Mouse (Mus musculus) layer of hippocampus, postnatal 10 days (tissue): ENCODE results near the gene Sf1. TPM values are rescaled to one million over a fixed set of nuclear protein-coding genes. Genes with fewer than 3 reads are reported as not detected.

ENCODE experiments used
- DNase-seq, 2 experiments: peaks; one replicate each; pipeline ENCODE4 v3.0.0; 2021; ENCODE audit warnings: low spot score in 2 of 2
- total RNA-seq, 2 experiments: library from RNA; stranded (reverse); gene quantifications; 2 replicates each; pipeline ENCODE4 v1.2.3; 2021

Gene Sf1
- total RNA-seq, 2 experiments from 2014 or later, result 190 to 194 TPM

DNA sequence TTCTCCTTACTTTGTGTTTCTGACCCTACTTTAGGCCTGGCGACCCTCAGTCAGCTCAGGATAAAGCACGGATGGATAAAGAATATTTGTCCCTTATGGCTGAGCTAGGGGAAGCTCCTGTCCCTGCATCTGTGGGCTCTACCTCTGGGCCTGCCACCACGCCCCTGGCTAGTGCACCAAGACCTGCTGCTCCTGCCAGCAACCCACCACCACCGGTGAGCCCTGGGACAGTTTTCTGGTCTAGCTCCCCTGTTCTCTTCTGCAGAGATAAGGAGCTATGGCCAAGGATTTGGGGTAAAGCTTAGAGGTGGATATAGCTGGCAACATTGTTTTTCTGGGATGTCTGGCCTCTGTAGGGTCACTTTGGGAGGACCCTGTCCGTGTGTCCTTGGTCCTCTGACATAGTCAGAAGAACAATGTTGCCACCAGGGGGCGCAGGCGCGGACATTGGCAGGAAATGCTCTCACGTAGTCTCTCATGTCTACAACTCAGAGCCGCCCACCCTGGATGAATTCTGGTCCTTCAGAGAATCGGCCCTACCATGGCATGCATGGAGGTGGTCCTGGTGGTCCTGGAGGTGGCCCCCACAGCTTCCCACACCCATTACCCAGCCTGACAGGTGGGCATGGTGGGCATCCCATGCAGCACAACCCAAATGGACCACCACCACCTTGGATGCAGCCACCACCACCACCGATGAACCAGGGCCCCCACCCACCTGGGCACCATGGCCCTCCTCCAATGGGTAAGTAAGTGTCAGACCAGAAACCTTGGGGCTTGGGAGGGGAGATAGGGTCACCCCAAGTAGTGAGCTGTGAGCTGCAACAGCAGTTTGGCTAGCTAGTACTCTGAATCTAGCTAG lies 10.3 kb downstream of the Sf1 start:
- DNase-seq, result peak; percentile 86 to 88

DNA sequence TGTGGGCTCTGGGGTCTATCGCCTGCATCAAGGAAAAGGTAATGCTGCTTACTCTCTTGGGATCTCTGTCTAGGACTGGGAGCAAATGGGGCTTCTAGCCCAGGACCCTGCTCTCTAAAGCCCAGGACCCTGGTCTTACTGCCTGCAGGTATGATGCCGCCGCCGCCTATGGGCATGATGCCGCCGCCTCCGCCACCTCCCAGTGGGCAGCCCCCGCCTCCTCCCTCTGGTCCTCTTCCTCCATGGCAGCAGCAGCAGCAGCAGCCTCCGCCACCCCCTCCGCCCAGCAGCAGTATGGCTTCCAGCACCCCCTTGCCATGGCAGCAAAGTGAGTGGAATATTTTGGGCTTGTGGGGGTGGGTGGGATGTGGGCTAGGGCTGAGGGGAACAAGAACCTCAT lies 11.1 kb downstream of the Sf1 start:
- DNase-seq, result no peak

DNA sequence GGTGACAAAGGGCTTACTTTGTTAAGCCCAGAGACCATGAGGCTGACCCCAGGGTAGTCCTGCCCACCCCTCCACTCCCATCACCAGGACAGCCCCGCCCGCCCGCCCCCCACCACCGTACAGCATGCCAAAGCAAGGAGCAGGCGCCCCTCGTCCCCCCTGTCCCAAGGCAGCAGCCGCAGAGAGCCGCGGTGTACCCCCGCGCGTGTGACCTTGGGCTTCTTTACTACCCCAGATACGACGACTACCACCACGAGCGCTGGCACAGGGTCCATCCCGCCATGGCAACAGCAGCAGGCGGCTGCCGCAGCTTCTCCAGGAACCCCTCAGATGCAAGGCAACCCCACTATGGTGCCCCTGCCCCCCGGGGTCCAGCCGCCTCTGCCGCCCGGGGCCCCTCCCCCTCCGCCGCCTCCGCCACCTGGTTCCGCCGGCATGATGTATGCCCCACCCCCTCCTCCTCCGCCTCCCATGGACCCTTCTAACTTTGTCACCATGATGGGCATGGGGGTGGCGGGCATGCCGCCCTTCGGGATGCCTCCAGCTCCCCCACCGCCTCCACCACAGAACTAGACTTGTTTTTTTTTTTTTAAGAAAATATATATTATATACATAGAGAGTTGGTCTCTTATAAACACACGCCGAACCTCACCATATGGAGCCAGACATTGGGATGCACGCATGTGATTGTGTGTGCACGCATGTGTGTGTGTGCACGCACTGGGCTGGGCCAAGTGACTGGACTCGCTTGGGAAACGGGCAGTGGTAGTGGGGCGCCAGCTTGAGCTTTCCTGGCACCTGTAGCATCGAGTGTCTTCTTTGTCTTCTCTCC lies 12.1 kb downstream of the Sf1 start:
- DNase-seq, result no peak

DNA sequence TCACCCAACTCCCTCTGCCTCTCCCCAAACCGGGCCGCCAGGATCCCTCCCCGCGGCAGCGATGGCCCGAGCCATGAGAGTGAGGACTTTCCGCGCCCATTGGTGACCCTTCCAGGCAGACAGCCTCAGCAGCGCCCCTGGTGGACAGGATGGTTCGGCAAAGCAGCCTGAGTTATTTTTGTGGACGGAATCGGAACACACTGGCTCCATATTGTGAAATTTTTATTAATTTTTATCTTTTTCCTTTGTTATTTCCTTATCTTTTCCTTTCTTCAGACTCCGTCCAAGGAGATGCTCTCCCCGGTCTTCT lies 12.7 kb downstream of the Sf1 start:
- peak; percentile 78 for DNase-seq

- DNase-seq, result no peak
Measured at GRCm38 (mm10) chr19:6376643-6377042, 13.2 kb downstream of the Sf1 start.

- no peak for DNase-seq
Measured at GRCm38 (mm10) chr19:6377327-6378040, 14.0 kb downstream of the Sf1 start.

GRCm38 (mm10) chr19:6380411-6381166 lies 17.1 kb downstream of the Sf1 start:
- DNase-seq, result no peak

- DNase-seq, result no peak
Measured at GRCm38 (mm10) chr19:6381238-6381637, 17.7 kb downstream of the Sf1 start.

- no peak for DNase-seq
Measured at GRCm38 (mm10) chr19:6382323-6382924, 18.9 kb downstream of the Sf1 start.

DNA sequence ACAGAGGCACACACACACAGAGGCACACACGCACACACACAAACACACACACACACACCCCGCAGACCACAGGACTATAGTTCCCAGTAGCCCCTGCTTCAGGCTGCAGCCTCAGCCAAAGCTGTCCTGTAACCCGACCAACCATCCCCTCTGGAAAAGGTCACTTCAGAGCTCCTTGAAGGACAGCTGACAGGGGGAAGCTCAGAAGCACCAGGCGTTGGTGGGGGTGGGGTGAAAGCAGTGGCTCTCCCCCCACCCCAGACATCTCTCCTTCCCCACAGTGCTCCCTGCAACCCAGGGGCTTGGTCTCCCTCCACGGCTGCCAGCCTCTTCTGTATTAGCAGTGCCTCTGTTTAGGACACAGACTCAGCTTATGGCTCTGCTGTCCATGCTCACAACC lies 20.0 kb downstream of the Sf1 start:
- no peak for DNase-seq

DNA sequence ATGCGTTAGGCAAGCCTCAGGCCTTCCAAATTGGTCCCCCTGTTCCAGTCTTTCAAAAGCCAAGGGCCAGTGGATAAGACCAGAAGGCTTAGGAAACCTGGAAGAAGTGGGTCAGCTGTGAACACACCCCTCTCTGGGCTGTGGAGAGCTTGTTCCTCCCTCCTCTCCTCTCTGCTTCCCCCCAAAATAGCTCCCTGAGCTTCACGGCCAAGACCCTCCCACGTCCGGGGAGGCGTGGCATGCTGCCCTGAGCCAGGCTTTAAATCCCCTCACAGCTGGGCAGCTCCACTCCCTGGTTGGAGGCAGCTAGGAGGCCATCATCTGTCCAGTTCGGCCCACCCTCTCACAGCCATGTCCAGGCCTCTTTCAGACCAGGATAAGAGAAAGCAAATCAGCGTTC lies 20.6 kb downstream of the Sf1 start, which contains the start of gene Pygm:
Pygm (plus strand) TSS at position 272 of the 400 bp plus-strand sequence.
- DNase-seq, result peak in 1 of 2 experiments; percentile 63

GRCm38 (mm10) chr19:6384954-6385353 lies 21.5 kb downstream of the Sf1 start:
- DNase-seq, result no peak

GRCm38 (mm10) chr19:6385419-6385818 lies 21.9 kb downstream of the Sf1 start:
- DNase-seq, result no peak

- no peak for DNase-seq
Measured at GRCm38 (mm10) chr19:6385821-6386220, 22.3 kb downstream of the Sf1 start.

- DNase-seq, result no peak
Measured at GRCm38 (mm10) chr19:6386234-6386633, 22.7 kb downstream of the Sf1 start.

- DNase-seq, result no peak
Measured at GRCm38 (mm10) chr19:6388006-6388405, 24.5 kb downstream of the Sf1 start.

- DNase-seq, result no peak
Measured at GRCm38 (mm10) chr19:6389803-6390202, 26.3 kb downstream of the Sf1 start.

- DNase-seq, result no peak
Measured at GRCm38 (mm10) chr19:6390251-6390650, 26.8 kb downstream of the Sf1 start.

GRCm38 (mm10) chr19:6392743-6393393 lies 29.4 kb downstream of the Sf1 start:
- no peak for DNase-seq

- no peak for DNase-seq
Measured at GRCm38 (mm10) chr19:6393637-6394036, 30.1 kb downstream of the Sf1 start.
